Mouse (Mus musculus): Measurements from ENCODE around the gene B3galt4. TPM values are rescaled to one million over a fixed set of nuclear protein-coding genes. Genes with fewer than 3 reads are reported as not detected.

B3galt4 gene
- polyA plus RNA-seq, 1 experiment from 2014 or later: 4.1 TPM

GRCm38 (mm10) chr17:33900989-33901314 lies 50.3 kb downstream of the B3galt4 start:
- Histone ChIP-seq H3K36me3 (no peaks in the 10 kb centered on the region), H3K27me3 (ENCODE audit: low read depth, poor library complexity, severe bottlenecking) (no peaks in the 10 kb centered on the region), H3K27ac (replicated peaks) (no peak overlapping the region), H3K4me1 (peaks cover 5% of the 10 kb centered on the region), H3K9me3 (replicated peaks) (no peaks in the 10 kb centered on the region), H3K4me3 (no peak overlapping the region)
- DNase-seq (ENCODE audit: low spot score): no peak
- WGBS: 86% methylated on average over 4 of the region's 4 CpGs

DNA sequence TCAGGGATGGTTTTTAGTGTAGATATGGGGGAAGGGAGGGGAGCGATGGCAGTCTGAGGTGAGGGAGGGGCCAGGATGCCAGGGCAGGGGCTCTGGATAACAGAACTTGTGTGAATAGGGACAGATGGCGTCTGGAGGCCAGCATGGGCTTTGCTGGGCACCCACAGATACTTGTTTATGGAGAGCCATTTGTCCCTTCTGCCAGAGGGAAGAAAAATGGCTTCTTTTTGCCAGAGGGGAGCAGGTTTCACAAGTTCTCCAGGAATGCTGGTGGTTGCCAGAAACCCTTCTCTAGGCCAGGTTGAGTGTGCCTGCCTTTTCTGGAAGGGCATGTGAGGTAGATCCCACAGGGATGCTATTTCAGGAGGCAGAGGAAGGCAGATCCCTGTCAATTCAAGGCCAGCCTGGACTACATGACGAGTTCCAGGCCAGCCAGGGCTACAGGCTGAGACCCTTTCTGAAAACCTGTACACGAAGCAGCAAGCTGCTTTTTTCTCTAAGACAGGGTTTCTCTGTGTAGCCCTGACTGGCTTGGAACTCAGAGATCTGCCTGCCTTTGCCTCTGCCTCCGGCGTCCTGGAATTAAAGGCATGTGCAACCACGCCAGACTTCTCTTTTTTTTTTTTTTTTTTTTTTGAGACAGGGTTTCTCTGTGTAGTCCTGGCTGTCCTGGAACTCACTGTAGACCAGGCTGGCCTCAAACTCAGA lies 50.9 kb downstream of the B3galt4 start:
- Histone ChIP-seq H3K4me1 (peaks cover 5% of the 10 kb centered on the region), H3K36me3 (no peaks in the 10 kb centered on the region), H3K27me3 (ENCODE audit: low read depth, poor library complexity, severe bottlenecking) (no peaks in the 10 kb centered on the region), H3K9me3 (replicated peaks) (no peaks in the 10 kb centered on the region), H3K4me3 (no peak overlapping the region), H3K27ac (replicated peaks) (no peak overlapping the region)
- no peak for DNase-seq (ENCODE audit: low spot score)
- WGBS: 88% methylated on average over 7 of the region's 7 CpGs

Other genes with a start within 250 kb of the B3galt4 start
- gene March2, start 232.8 kb downstream of the B3galt4 start, polyA plus RNA-seq (2016; fragmentation: Nextera tagmentation; extraction: Ambion mirVana): 35.5 and 39.5 TPM in 2 replicates
- gene Rab11b, start 191.0 kb downstream of the B3galt4 start, polyA plus RNA-seq (2016; fragmentation: Nextera tagmentation; extraction: Ambion mirVana): 363 and 422 TPM in 2 replicates
- 17.7 and 20.7 TPM in 2 replicates for gene Angptl4, start 169.7 kb downstream of the B3galt4 start, polyA plus RNA-seq (2016; fragmentation: Nextera tagmentation; extraction: Ambion mirVana)
- gene Kank3, start 141.0 kb downstream of the B3galt4 start, polyA plus RNA-seq (2016; fragmentation: Nextera tagmentation; extraction: Ambion mirVana): 24.6 and 29.4 TPM in 2 replicates
- gene Rps28, start 126.9 kb downstream of the B3galt4 start, polyA plus RNA-seq (2016; fragmentation: Nextera tagmentation; extraction: Ambion mirVana): 699 and 827 TPM in 2 replicates
- gene Ndufa7, start 126.9 kb downstream of the B3galt4 start, polyA plus RNA-seq (2016; fragmentation: Nextera tagmentation; extraction: Ambion mirVana): 496 and 518 TPM in 2 replicates
- 82.0 and 82.4 TPM in 2 replicates for gene Cd320, start 108.4 kb downstream of the B3galt4 start, polyA plus RNA-seq (2016; fragmentation: Nextera tagmentation; extraction: Ambion mirVana)
- gene Gm7029, start 77.7 kb downstream of the B3galt4 start, polyA plus RNA-seq (2016; fragmentation: Nextera tagmentation; extraction: Ambion mirVana): not detected in 2 replicates
- 7.8 and 9.4 TPM in 2 replicates for gene Kifc1, start 60.8 kb downstream of the B3galt4 start, polyA plus RNA-seq (2016; fragmentation: Nextera tagmentation; extraction: Ambion mirVana)
- gene Platr17, start 46.4 kb downstream of the B3galt4 start, polyA plus RNA-seq (2016; fragmentation: Nextera tagmentation; extraction: Ambion mirVana): 0.30 TPM in 1 of 2 replicates, not detected in the other
- gene Daxx, start 42.1 kb downstream of the B3galt4 start, polyA plus RNA-seq (2016; fragmentation: Nextera tagmentation; extraction: Ambion mirVana): 77.5 and 82.6 TPM in 2 replicates
- gene Tapbp, start 35.6 kb downstream of the B3galt4 start, polyA plus RNA-seq (2016; fragmentation: Nextera tagmentation; extraction: Ambion mirVana): 14.9 and 17.3 TPM in 2 replicates
- 23.5 and 24.1 TPM in 2 replicates for gene Zbtb22, start 35.6 kb downstream of the B3galt4 start, polyA plus RNA-seq (2016; fragmentation: Nextera tagmentation; extraction: Ambion mirVana)
- gene Rgl2, start 21.9 kb downstream of the B3galt4 start, polyA plus RNA-seq (2016; fragmentation: Nextera tagmentation; extraction: Ambion mirVana): 43.1 and 46.9 TPM in 2 replicates
- 214 and 240 TPM in 2 replicates for gene Pfdn6, start 11.1 kb downstream of the B3galt4 start, polyA plus RNA-seq (2016; fragmentation: Nextera tagmentation; extraction: Ambion mirVana)
- gene Wdr46, start 10.8 kb downstream of the B3galt4 start, polyA plus RNA-seq (2016; fragmentation: Nextera tagmentation; extraction: Ambion mirVana): 47.8 and 52.5 TPM in 2 replicates
- gene Vps52, start 4.3 kb upstream of the B3galt4 start, polyA plus RNA-seq (2016; fragmentation: Nextera tagmentation; extraction: Ambion mirVana): 53.5 and 61.0 TPM in 2 replicates
- 1,339 and 1,576 TPM in 2 replicates for gene Rps18, start 4.5 kb upstream of the B3galt4 start, polyA plus RNA-seq (2016; fragmentation: Nextera tagmentation; extraction: Ambion mirVana)
- 45.7 and 50.3 TPM in 2 replicates for gene H2-K1, start 48.9 kb upstream of the B3galt4 start, polyA plus RNA-seq (2016; fragmentation: Nextera tagmentation; extraction: Ambion mirVana)
- 13.8 and 15.3 TPM in 2 replicates for gene Ring1, start 73.2 kb upstream of the B3galt4 start, polyA plus RNA-seq (2016; fragmentation: Nextera tagmentation; extraction: Ambion mirVana)
- gene H2-Ke6, start 76.6 kb upstream of the B3galt4 start, polyA plus RNA-seq (2016; fragmentation: Nextera tagmentation; extraction: Ambion mirVana): 120 and 128 TPM in 2 replicates
- gene Slc39a7, start 80.2 kb upstream of the B3galt4 start, polyA plus RNA-seq (2016; fragmentation: Nextera tagmentation; extraction: Ambion mirVana): 221 and 227 TPM in 2 replicates
- gene Rxrb, start 80.3 kb upstream of the B3galt4 start, polyA plus RNA-seq (2016; fragmentation: Nextera tagmentation; extraction: Ambion mirVana): 54.0 and 56.9 TPM in 2 replicates
- gene Col11a2, start 87.9 kb upstream of the B3galt4 start, polyA plus RNA-seq (2016; fragmentation: Nextera tagmentation; extraction: Ambion mirVana): 0.92 and 1.1 TPM in 2 replicates
- 0.37 and 0.50 TPM in 2 replicates for gene H2-Oa, start 140.9 kb upstream of the B3galt4 start, polyA plus RNA-seq (2016; fragmentation: Nextera tagmentation; extraction: Ambion mirVana)
- 6.4 and 9.5 TPM in 2 replicates for gene H2-DMa, start 168.1 kb upstream of the B3galt4 start, polyA plus RNA-seq (2016; fragmentation: Nextera tagmentation; extraction: Ambion mirVana)
- gene Brd2, start 171.1 kb upstream of the B3galt4 start, polyA plus RNA-seq (2016; fragmentation: Nextera tagmentation; extraction: Ambion mirVana): 126 and 137 TPM in 2 replicates
- 0.12 TPM in 1 of 2 replicates, not detected in the other for gene H2-DMb2, start 191.8 kb upstream of the B3galt4 start, polyA plus RNA-seq (2016; fragmentation: Nextera tagmentation; extraction: Ambion mirVana)
- gene H2-DMb1, start 201.6 kb upstream of the B3galt4 start, polyA plus RNA-seq (2016; fragmentation: Nextera tagmentation; extraction: Ambion mirVana): 0.39 TPM in 1 of 2 replicates, not detected in the other
- gene Tap1, start 236.1 kb upstream of the B3galt4 start, polyA plus RNA-seq (2016; fragmentation: Nextera tagmentation; extraction: Ambion mirVana): 0.93 and 1.3 TPM in 2 replicates
- gene Psmb9, start 236.3 kb upstream of the B3galt4 start, polyA plus RNA-seq (2016; fragmentation: Nextera tagmentation; extraction: Ambion mirVana): 0.49 and 0.52 TPM in 2 replicates
- 1.4 and 3.0 TPM in 2 replicates for gene Psmb8, start 246.2 kb upstream of the B3galt4 start, polyA plus RNA-seq (2016; fragmentation: Nextera tagmentation; extraction: Ambion mirVana)

Data from midbrain, embryonic 10.5 days (tissue).